Mouse (Mus musculus): Measurements from ENCODE around the gene Tmem63b.
A peak's percentile ranks its signal among the peaks of the same experiment; 100 is the strongest.

GRCm38 (mm10) chr17:45731172-45731864 lies 44.6 kb upstream of the Tmem63b start:
- TF ChIP-seq CTCF (IDR thresholded peaks at IDR 0.05) (peak; percentile 96), EP300 (IDR thresholded peaks at IDR 0.05) (no peak)

Data from lung, postnatal 0 days (tissue).